Mouse (Mus musculus) thymus, postnatal 4 days (tissue): ENCODE data around the gene Hpcal1.
"Not testable (repeated sequence)": the region's sequence is repeated elsewhere in the genome, so short reads cannot be mapped to it uniquely, and the experiment has no call there.

Experiments used
- DNase-seq: peaks from one replicate; pipeline ENCODE4 v3.0.0; 2021

Hpcal1 gene

DNA sequence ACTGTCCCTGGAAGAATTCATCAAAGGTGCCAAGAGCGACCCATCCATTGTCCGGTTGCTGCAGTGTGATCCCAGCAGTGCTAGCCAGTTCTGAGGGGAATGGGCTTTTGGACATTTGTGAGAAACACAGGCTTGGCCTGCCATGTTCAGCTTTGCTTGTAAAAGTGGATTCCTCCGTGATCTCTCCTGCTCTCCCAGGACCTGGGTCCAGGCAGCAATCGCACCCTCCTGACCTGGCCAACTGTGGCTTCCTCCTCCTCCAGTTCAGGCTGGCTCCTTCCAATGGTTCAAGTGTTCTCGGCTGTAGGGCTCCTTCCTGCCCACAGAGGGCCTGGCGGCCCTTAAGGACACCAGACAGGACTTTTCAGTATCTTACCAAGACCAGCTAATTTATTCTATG, 100.5 kb downstream of the Hpcal1 start:
- DNase-seq: no peak

DNA sequence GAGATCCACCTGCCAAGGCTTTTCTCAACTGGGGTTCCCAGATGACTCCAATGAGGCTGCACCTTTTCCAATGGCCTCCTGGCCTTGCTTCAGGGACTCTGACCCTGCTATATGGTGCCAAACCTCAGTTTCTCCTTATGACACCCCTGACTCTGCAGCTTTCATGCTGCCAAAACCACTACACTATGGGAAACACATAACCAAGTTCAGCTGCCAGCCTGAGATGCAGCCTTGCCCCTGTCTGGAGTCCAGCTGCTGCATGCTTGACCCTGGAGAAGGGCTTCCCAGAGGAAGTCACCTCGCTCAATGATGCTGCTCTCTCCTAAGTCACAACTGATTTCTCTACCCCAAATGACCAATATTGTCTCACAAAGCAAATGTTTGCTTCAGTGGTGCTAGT, 102.1 kb downstream of the Hpcal1 start:
- no peak for DNase-seq

DNA sequence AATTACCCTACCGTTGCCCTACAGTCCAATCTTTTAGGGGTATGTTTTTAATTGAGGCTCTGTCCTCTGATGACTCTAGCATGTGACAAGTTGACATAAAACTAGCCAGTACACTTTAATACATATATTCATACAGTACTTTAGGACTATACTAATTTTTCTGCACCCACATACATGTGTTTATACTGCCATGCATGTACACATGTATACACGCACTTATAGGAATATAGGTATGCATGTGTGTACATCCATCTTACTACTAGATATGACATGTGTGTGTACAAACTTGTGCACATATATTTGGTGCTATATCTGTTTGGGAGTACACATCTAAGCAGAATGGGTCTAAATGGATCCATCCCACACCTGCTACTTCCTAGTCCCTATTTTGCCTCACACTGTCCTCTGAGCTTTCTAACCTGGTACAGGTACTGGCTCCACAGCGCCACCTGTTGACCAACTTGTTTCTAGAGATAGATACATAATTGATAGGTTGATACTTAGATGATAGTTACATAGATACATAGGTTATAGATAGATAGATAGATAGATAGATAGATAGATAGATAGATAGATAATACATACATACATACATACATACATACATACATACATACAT, 105.1 kb downstream of the Hpcal1 start:
- DNase-seq: peak; percentile 92

DNA sequence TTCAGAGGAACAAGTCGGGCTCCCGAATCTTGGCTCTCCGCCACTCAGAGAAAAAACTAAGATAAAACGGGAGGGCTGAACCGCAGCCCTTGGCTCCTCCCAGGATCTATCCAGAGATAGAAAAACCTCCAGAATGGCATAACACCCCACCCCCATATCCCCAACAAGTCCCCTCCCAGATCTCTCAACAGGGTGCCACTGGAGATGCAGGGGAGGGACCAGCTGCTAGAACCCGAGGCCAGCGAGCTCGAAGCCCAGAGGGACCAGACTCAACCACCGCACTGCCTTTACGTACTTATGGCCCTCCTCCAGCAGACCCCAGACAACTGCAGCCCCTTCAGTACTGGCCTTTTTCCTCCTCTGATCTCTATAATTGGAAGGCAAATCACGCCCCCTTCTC, 107.6 kb downstream of the Hpcal1 start:
- DNase-seq: not testable (repeated sequence)

DNA sequence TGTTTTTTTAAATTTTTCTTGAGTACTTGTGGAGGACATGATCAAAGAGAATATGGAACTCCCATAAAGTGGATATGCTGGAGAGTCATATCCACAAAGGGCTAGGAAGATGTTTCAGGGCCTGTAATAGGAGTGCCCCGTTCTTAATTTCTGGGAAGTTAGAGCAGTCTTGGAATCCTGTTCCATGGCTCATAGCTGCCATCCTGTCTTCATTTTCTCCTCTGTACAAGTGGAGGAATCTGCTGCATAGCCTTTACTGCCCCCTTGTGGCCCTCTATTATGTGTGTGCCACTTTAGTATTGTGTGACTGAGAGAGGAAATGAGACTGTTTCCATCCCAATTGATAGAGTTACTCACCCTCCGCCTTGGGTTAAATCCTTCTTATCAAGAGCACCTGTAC, 117.9 kb downstream of the Hpcal1 start:
- DNase-seq: peak; percentile 78

DNA sequence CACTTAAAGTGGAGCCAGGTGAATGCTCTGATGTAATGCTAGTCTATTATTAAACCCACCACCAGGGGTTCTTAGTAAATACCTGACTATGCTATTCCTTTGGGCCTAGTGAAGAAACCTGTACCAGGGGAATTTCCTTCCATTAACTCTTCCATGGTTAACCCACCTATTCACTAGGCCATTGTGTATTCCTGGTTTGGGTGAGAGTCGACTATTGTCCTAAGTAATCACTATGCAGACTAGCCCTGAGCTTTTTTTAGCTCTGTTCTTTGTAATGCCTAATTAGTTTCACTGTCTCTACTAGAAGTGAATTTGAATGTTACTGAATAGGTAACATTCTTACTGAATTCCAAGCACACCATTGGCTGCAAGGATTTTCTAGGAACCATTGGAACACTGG, 144.6 kb downstream of the Hpcal1 start:
- not testable (repeated sequence) for DNase-seq
